Mouse (Mus musculus): ENCODE measurements at regions not wholly inside any gene's neighbourhood (a gene's known extent, or its start where the extent isn't known, plus 50 kb on each side); places are given as distances from the start of the nearest gene placed in this dataset.

DNA sequence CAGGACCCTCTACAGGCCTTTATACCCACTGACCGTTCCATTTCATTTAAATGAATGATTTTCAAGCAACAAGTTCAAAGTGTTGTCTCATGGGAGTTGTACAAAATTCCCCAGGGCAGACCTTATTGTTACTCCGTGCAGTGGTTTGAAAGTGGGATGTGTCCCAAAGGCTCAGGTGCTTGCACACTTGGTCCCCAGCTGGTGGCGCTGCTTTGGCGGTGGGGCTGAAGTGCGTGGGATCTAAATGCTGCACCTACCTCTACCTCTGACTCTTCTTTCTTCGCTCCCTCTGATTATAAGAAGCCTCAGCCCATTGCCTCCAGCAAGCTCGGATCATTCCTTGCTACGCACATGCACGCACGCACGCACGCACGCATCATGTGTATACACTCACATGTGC lies 131.0 kb upstream of the Cops8 start:
- TF ChIP-seq CTCF (IDR thresholded peaks at IDR 0.05; ENCODE audit: borderline replicate concordance, extremely low read depth, insufficient read depth, insufficient read length) (no peak), POLR2A (IDR thresholded peaks at IDR 0.05; ENCODE audit: borderline replicate concordance, extremely low read depth, insufficient read depth, insufficient read length, poor library complexity, severe bottlenecking) (no peak)
